Mouse (Mus musculus) CD4-positive naive resting alpha-beta T cell, adult 76 days (primary cell): Measurements from ENCODE around the gene Sash1. TPM values are rescaled to one million over a fixed set of nuclear protein-coding genes. Genes with fewer than 3 reads are reported as not detected.

Experiments
- total RNA-seq: library from RNA; stranded (reverse); gene quantifications from one replicate; pipeline ENCODE4 v1.2.4, GENCODE M21; 2023

The Sash1 gene
- total RNA-seq: 2.2 TPM

GRCm38 (mm10) chr10:8885630-8886527 lies at the start of gene Sash1:
Gene Sash1, minus strand, starts transcription at chr10:8886070.

